Mouse (Mus musculus): Measurements from ENCODE around the gene Zdhhc8. TPM values are rescaled to one million over a fixed set of nuclear protein-coding genes. Genes with fewer than 3 reads are reported as not detected.

The Zdhhc8 gene
- polyA plus RNA-seq, 1 experiment from 2014 or later = 17.9 TPM

DNA sequence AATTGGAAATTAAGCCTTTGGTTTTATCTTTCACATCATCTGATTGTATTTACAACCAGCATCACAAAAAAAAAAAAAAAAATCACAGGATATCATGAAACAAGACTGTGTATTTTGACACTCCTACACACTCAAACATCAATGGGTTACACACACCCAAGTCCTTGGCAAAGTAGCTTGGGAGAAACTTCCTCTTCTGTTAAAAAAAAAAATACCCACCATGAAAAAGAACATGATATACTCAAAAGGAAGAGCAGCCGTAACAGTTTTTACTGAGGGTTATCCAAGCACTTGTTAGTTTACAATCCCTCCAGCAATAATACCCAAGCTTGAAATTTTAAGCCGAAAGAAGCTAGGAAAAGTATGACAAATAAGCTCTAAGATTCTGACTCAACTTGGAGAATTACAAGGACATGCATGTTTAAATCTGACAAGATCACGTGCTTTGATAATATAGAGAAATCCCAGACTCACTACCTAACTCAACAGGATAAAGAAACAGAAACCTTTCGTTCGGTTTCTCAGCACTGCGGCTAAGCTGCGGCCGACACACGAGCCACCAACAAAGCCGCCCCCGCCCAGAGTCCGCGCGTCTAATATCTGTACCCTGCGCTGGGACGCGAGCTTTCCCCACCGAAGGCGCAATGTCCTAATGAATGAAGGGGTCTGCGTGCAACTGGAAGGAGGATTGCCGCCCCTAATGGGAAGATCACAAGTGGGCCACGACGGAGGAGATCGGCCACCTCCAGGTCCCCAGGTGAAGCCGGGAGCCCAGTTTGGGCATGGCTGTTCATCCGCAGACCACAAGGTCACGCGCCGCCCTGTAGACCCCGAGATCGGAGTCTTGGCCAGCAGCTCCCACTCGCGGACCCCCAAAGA is 12.8 kb upstream of the Zdhhc8 start:
- WGBS = under 1% methylated on average over 33 of the region's 33 CpGs
- no peak for DNase-seq (ENCODE audit: low spot score)
- Histone ChIP-seq H3K4me1 (peaks cover 47% of the 10 kb centered on the region), H3K4me3 (peak overlapping the region; percentile 77), H3K36me3 (replicated peaks) (peaks cover 73% of the 10 kb centered on the region), H3K27ac (replicated peaks) (peak overlapping the region; percentile 96), H3K27me3 (replicated peaks; ENCODE audit: low read depth, poor library complexity, severe bottlenecking) (no peaks in the 10 kb centered on the region), H3K9me3 (no peaks in the 10 kb centered on the region)

- H3K27me3 ChIP-seq (replicated peaks; ENCODE audit: low read depth, poor library complexity, severe bottlenecking) = no peaks in the 10 kb centered on the region
- H3K9me3 ChIP-seq = no peaks in the 10 kb centered on the region
- H3K4me3 ChIP-seq = no peak overlapping the region
- DNase-seq (ENCODE audit: low spot score) = no peak
- peaks cover 98% of the 10 kb centered on the region for H3K36me3 ChIP-seq (replicated peaks)
- H3K27ac ChIP-seq (replicated peaks) = no peak overlapping the region
- WGBS = 92% methylated on average over 10 of the region's 10 CpGs
- peaks cover 15% of the 10 kb centered on the region for H3K4me1 ChIP-seq
Measured at GRCm38 (mm10) chr16:18241581-18241980, 6.6 kb upstream of the Zdhhc8 start.

DNA sequence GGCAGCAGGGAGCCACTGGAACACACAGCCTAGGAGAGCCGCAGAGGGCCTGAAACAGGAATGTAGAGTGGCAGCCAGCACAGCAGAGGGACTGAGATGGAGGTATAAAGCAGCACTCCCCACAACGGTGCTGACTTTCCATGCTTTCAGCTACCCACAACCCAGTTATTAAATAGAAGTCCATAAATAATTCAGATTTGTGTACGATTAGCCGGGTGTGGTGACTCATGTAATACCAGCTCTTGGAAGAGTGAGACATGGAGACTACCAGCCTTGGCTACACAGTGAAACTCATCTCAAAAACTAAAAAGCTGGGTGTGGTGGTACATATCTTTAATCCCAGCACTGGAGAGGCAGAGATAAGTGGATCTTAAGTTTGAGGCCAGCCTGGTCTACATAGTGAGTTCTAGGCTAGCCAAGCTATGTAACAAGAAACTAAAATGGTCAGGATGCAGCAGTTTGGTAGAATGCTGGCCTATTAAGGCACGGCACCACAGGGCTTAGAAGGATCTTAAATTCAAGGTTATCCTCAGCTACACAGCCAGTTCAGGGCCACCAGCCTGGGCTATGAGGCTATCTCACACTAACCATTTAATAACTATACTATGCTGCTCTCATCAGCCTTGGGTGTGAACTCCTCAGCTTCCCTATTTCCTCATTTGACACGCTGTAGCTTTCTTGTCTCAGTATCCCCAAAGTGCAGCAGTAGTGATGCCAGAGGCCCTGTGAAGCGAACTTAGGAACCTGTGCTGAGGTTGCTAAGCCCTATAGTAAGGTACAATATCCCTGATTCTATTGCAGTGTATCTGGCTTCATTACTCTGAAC is 2.0 kb upstream of the Zdhhc8 start:
- 77% methylated on average over 7 of the region's 7 CpGs for WGBS
- H3K4me3 ChIP-seq = no peak overlapping the region
- no peaks in the 10 kb centered on the region for H3K27me3 ChIP-seq (replicated peaks; ENCODE audit: low read depth, poor library complexity, severe bottlenecking)
- no peak for DNase-seq (ENCODE audit: low spot score)
- H3K9me3 ChIP-seq = no peaks in the 10 kb centered on the region
- H3K27ac ChIP-seq (replicated peaks) = no peak overlapping the region; the same call in 1 of the 2 replicates
- H3K36me3 ChIP-seq (replicated peaks) = peaks cover 55% of the 10 kb centered on the region
- peaks cover 30% of the 10 kb centered on the region for H3K4me1 ChIP-seq

DNA sequence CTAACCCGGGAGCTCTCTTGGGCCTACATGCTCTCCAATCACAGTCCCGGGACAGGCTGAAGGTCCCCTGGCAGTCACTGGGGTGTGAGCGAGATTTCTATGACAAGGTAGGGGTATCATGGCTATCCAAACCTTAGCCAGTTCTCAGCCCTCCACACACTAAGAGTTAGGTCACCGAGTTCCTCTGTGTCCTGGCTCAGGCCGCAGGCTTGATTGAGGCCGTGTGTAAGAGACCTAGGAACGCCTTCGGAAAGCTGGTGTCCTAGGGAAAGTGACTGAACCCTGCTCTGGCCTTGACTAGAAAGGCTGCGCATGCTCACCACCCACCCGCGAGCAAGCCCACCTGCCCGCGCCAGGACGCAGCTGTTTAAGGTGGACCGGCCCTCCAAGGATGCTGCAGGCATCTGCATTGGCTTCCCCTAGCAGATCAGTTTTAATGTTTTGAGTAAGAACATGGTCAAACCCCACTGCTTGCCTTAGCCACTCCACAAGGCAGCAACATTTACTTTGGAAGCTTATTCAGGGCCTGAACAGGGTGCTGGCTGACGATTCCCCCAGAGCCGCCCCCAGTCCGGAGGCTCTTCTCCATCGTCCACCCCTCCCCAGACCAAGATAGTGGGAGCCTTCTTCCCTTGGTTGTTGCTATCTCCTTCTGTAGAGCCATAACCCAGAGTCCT is 591 bp upstream of the Zdhhc8 start:
- H3K27ac ChIP-seq (replicated peaks) = peak overlapping the region; percentile 90
- no peaks in the 10 kb centered on the region for H3K27me3 ChIP-seq (replicated peaks; ENCODE audit: low read depth, poor library complexity, severe bottlenecking)
- H3K36me3 ChIP-seq (replicated peaks) = peaks cover 41% of the 10 kb centered on the region
- 6% methylated on average over 19 of the region's 19 CpGs for WGBS
- no peaks in the 10 kb centered on the region for H3K9me3 ChIP-seq
- H3K4me1 ChIP-seq = peaks cover 32% of the 10 kb centered on the region
- DNase-seq (ENCODE audit: low spot score) = peak; percentile 82
- H3K4me3 ChIP-seq = peak overlapping the region; percentile 93

DNA sequence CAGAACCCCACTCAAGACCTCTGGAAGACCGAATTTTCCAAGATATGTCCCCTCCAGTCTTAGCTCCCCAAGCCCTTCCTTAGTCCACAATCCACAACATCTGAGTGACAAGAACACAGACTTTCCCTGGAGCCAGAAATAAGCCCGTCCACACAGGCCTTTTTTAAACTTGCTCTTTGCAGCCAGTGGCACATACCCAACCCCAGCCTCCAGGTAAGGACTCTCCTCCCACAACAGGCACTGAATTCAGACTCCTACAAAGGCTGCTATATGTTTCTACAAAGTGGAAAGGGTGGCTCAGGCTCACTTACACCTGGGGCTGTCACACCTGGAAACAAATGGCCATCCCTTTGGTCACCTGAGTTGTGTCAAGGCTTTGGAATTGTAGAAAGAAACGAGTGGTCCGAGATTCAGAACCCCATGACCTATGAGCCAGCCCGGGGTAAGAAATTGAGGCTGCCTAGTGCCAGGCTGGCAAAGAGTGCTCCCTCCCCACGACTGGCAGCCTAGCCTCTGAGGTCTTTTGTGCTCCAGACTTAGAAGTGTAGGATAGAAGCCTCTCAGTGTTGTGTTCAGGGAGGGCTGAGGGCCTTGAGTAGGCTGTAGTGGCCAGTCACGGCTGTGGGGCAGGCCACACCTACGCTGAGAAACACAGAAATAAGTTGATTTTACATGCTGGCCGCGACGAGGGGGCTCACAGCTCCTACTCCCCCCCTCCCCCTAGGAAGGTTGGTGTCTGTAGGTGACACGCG is 841 bp downstream of the Zdhhc8 start:
- peaks cover 33% of the 10 kb centered on the region for H3K36me3 ChIP-seq (replicated peaks)
- no peaks in the 10 kb centered on the region for H3K9me3 ChIP-seq
- H3K27me3 ChIP-seq (replicated peaks; ENCODE audit: low read depth, poor library complexity, severe bottlenecking) = no peaks in the 10 kb centered on the region
- H3K4me1 ChIP-seq = peaks cover 38% of the 10 kb centered on the region
- H3K27ac ChIP-seq (replicated peaks) = peak overlapping the region; percentile 90
- 21% methylated on average over 13 of the region's 13 CpGs for WGBS
- H3K4me3 ChIP-seq = peak overlapping the region; percentile 93
- no peak for DNase-seq (ENCODE audit: low spot score)

GRCm38 (mm10) chr16:18233451-18233850 is 1.5 kb downstream of the Zdhhc8 start:
- Histone ChIP-seq H3K27ac (replicated peaks) (no peak overlapping the region), H3K9me3 (no peaks in the 10 kb centered on the region), H3K4me3 (peak overlapping the region; percentile 93), H3K27me3 (replicated peaks; ENCODE audit: low read depth, poor library complexity, severe bottlenecking) (no peaks in the 10 kb centered on the region), H3K36me3 (replicated peaks) (peaks cover 33% of the 10 kb centered on the region), H3K4me1 (peaks cover 42% of the 10 kb centered on the region)
- WGBS = 57% methylated on average over 1 of the region's 1 CpGs
- no peak for DNase-seq (ENCODE audit: low spot score)

- no peak for DNase-seq (ENCODE audit: low spot score)
- Histone ChIP-seq H3K36me3 (replicated peaks) (peaks cover 36% of the 10 kb centered on the region), H3K4me1 (peaks cover 40% of the 10 kb centered on the region), H3K4me3 (no peak overlapping the region), H3K27me3 (replicated peaks; ENCODE audit: low read depth, poor library complexity, severe bottlenecking) (no peaks in the 10 kb centered on the region), H3K9me3 (no peaks in the 10 kb centered on the region), H3K27ac (replicated peaks) (no peak overlapping the region)
- 84% methylated on average over 4 of the region's 4 CpGs for WGBS
Measured at GRCm38 (mm10) chr16:18231451-18231850, 3.5 kb downstream of the Zdhhc8 start.

GRCm38 (mm10) chr16:18231047-18231446 is 3.9 kb downstream of the Zdhhc8 start:
- H3K27me3 ChIP-seq (replicated peaks; ENCODE audit: low read depth, poor library complexity, severe bottlenecking) = no peaks in the 10 kb centered on the region
- 92% methylated on average over 3 of the region's 3 CpGs for WGBS
- H3K36me3 ChIP-seq (replicated peaks) = peaks cover 40% of the 10 kb centered on the region
- peaks cover 36% of the 10 kb centered on the region for H3K4me1 ChIP-seq
- no peak for DNase-seq (ENCODE audit: low spot score)
- H3K4me3 ChIP-seq = no peak overlapping the region
- H3K9me3 ChIP-seq = no peaks in the 10 kb centered on the region
- no peak overlapping the region for H3K27ac ChIP-seq (replicated peaks)

- peaks cover 44% of the 10 kb centered on the region for H3K36me3 ChIP-seq (replicated peaks)
- 93% methylated on average over 6 of the region's 6 CpGs for whole genome bisulfite sequencing
Measured at GRCm38 (mm10) chr16:18230617-18231016, 4.3 kb downstream of the Zdhhc8 start.

GRCm38 (mm10) chr16:18229622-18230021 is 5.3 kb downstream of the Zdhhc8 start:
- no peak overlapping the region for H3K4me3 ChIP-seq
- WGBS = 89% methylated on average over 11 of the region's 11 CpGs
- no peaks in the 10 kb centered on the region for H3K9me3 ChIP-seq
- peaks cover 54% of the 10 kb centered on the region for H3K36me3 ChIP-seq (replicated peaks)
- H3K27ac ChIP-seq (replicated peaks) = no peak overlapping the region
- no peak for DNase-seq (ENCODE audit: low spot score)
- no peaks in the 10 kb centered on the region for H3K27me3 ChIP-seq (replicated peaks; ENCODE audit: low read depth, poor library complexity, severe bottlenecking)
- peaks cover 28% of the 10 kb centered on the region for H3K4me1 ChIP-seq

More at GRCm38 (mm10) chr16:18230617-18231016, 4.3 kb downstream of the Zdhhc8 start:
- Histone ChIP-seq H3K27me3 (replicated peaks; ENCODE audit: low read depth, poor library complexity, severe bottlenecking) (no peaks in the 10 kb centered on the region), H3K27ac (replicated peaks) (no peak overlapping the region), H3K9me3 (no peaks in the 10 kb centered on the region), H3K4me3 (no peak overlapping the region), H3K4me1 (peaks cover 32% of the 10 kb centered on the region)
- no peak for DNase-seq (ENCODE audit: low spot score)

DNA sequence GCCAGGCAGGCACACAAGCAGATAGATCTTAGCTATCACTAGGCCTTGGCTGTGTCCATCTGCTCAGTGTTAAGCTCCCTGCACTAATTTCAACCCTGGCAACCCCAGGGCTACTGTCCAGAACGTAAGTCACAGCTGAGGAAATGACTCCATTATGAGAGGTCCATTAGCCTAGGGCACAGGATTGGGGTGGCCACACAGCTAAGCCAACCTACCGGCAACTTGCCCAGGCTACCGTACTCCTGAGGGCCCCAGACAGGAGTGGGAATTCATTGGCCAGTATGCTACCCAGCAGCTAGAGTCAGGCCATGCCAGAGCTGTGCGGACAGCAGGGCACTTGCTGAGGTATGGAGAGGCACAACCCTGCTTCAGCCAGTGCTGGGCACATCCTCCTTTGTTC is 6.1 kb downstream of the Zdhhc8 start:
- Histone ChIP-seq H3K36me3 (replicated peaks) (peaks cover 62% of the 10 kb centered on the region), H3K4me3 (no peak overlapping the region), H3K27ac (replicated peaks) (no peak overlapping the region), H3K9me3 (no peaks in the 10 kb centered on the region), H3K27me3 (replicated peaks; ENCODE audit: low read depth, poor library complexity, severe bottlenecking) (no peaks in the 10 kb centered on the region), H3K4me1 (peaks cover 21% of the 10 kb centered on the region)
- DNase-seq (ENCODE audit: low spot score) = no peak
- WGBS = 87% methylated on average over 4 of the region's 4 CpGs
